Mouse (Mus musculus) macrophage (primary cell): ENCODE measurements around the gene Cul1. TPM values are rescaled to one million over a fixed set of nuclear protein-coding genes. Genes with fewer than 3 reads are reported as not detected.

ENCODE experiments used
- H3K27ac ChIP-seq: fragments of 350-480 bp; formaldehyde crosslinking; 2 replicates; pipeline ENCODE4 v1.9.0; 2021
- H3K36me3 ChIP-seq: fragments of 350-480 bp; formaldehyde crosslinking; 2 replicates; pipeline ENCODE4 v1.9.0; 2021; ENCODE audit errors: inconsistent target
- H3K4me3 ChIP-seq: fragments of 350-480 bp; formaldehyde crosslinking; 2 replicates; pipeline ENCODE4 v1.9.0; 2021; ENCODE audit errors: inconsistent target
- H3K79me2 ChIP-seq: fragments of 350-480 bp; formaldehyde crosslinking; 2 replicates; pipeline ENCODE4 v1.9.0; 2021; ENCODE audit errors: inconsistent target
- WGBS: methylation state at CpG from one replicate; pipeline ENCODE4 v1.1.7; 2026; ENCODE audit warnings: inconsistent platforms; ENCODE audit not compliant: missing documents; 5-methylcytosine and 5-hydroxymethylcytosine counted together
- polyA plus RNA-seq: library from polyadenylated mRNA; stranded (reverse); fragments of 250-400 nt; gene quantifications from 3 replicates; pipeline ENCODE4 v1.2.4, GENCODE M21; 2018; ENCODE audit warnings: inconsistent platforms

Gene Cul1
- polyA plus RNA-seq, 1 experiment from 2014 or later: 90.7 TPM

DNA sequence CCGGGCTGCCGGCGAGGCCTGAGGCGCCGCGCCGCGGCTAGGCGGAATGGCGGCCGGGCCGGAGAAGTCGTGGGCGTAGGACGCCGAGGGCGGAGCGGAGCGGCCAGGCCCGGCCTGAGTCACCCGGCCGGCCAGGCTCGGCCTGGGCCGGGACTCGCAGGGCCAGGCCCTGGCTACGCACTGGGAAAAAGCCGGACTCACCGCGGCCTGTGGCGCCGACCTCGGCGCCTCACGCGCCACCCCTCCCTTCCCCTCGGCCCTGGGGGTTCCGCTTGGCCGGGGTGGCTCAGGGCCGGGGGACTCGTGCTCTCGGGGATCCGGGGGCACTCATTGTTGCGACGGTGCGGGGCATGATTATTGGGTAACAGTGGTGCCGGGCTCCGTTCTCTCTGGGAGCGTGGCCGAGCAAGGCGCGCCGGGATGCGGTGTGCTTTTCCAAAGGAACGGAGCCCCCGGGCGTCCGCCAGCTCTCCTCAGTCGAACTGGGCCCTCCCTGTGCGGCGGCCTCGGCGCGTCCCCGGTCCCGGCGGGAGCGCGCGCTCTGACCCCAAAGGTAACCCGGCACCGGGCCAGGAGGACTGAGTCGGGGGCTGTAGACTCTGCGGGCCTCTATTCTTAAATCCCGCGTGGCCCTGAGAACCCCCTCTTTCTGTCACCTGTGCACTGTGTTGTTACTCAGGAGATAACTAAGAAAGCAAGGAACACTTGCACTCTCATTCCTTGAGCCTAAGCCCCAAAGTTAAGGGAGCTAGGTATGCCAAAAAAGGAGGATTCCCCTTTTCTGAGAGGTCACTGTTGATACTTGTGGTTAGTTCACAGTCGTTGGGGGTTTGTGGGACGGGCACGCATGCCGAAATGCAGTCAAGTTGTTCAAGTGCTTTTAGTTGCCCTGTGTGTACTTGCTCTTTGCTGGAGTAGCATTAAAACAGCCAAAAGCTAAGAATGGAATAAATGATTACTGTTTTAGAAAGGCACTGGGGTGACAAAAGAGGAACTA is 1.7 kb downstream of the Cul1 start:
- WGBS: under 1% methylated on average over 79 of the region's 79 CpGs
- peaks cover 49% of the 10 kb centered on the region for H3K79me2 ChIP-seq

DNA sequence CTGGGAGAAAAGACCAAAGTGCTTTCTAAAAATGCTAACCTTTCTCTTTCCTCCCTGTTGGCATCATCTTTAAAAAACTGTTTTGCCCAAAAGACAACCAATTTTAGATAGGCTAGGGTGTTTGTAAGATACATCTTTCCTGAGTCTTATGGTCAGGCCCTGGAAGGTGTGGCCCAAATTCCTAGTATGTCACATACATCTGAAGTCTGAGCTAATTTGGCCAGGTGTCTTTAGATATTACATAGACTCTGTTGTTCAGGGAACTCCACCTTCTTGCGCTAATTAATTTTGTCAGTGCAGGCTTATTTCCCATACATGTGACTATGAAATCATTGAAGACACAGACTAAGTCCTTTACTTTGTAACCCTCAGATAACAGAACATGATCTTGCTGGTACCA is 2.6 kb downstream of the Cul1 start:
- H3K4me3 ChIP-seq: peak overlapping the region; percentile 66
- H3K36me3 ChIP-seq: no peaks in the 10 kb centered on the region
- WGBS: 88% methylated on average over 1 of the region's 1 CpGs
- H3K79me2 ChIP-seq: peaks cover 59% of the 10 kb centered on the region
- H3K27ac ChIP-seq: peak overlapping the region; percentile 73

More for the DNA sequence above, 1.7 kb downstream of the Cul1 start:
- Histone ChIP-seq H3K4me3 (peak overlapping the region; percentile 66), H3K27ac (peak overlapping the region; percentile 73), H3K36me3 (no peaks in the 10 kb centered on the region)

DNA sequence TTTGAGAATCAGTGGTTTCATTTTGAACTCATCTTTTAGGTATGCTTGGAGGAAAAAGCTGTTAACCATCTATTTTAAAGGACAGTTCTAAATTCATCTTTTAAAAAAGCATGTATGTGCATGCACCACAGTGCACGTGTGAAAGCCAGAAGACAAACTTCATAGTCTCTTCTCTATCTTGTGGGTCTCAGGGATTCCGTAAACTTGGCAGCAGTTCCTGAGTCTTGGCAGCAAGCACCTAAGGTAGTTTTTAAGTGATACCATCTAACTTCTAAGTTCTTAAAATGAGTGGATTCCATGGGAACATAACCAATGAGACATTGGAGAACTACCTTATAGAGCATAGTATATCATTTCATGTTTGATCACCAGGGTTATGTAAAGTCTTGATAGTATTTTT is 3.7 kb downstream of the Cul1 start:
- Histone ChIP-seq H3K4me3 (no peak overlapping the region), H3K27ac (no peak overlapping the region), H3K36me3 (no peaks in the 10 kb centered on the region), H3K79me2 (peaks cover 69% of the 10 kb centered on the region)
- 95% methylated on average over 2 of the region's 2 CpGs for WGBS

DNA sequence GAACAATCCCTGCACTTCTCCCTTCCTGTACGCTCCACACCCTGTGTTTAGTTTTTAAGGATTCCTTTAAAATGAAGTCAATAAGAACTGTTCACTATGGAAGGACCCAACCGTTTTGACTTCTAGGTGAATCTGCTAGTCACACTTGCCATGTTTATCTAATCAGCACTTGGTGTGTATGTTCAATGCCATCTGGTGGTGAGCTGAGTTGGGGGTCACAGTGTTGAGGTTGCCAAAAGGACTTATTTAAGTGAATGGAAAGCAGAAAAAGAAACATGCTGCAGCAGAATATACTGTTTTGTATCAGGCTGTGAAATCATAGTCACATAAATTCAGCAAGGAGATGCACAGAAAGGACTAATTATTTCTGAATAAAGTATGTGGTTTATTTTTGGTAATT is 12.2 kb downstream of the Cul1 start:
- Histone ChIP-seq H3K4me3 (no peak overlapping the region), H3K36me3 (no peaks in the 10 kb centered on the region), H3K79me2 (peaks cover 100% of the 10 kb centered on the region), H3K27ac (no peak overlapping the region)
- WGBS: 67% methylated on average over 2 of the region's 2 CpGs

DNA sequence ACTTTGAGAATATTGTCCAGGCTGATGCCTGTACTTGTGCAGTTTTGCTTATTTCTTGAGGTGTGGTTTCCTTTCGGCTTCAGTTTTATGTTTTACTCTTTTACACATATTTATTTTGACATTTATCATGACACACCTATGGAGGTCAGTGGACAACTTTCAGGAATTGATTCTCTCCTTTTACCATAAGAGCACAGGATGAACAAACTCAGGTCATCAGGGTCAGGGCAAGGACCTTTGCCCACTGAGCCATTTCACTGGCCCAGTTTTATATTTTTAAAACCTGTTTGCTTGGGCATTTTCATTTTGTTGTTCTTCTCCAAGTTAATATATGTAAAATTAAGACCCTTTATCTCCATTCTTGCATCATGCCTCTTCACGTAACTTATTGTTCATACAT is 13.3 kb downstream of the Cul1 start:
- H3K27ac ChIP-seq: no peak overlapping the region

DNA sequence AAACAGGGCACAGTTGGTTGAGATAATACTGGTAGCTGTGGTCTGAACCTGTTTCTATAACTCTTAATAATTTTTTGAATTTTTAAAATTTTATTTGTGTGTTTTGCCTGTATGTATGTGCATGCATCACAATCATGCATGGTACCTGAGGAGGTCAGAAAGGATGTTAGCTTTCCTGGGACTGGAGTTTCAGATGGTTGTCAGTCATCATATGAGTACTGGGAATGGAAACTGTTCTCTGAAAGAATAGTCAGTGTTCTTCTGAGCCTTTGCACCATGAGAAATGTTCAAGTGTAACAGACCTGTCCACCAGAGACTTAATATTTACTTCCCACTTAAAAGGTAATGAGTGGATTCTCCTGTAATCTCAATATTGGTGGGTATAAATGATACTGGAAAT is 13.9 kb downstream of the Cul1 start:
- Histone ChIP-seq H3K4me3 (no peak overlapping the region), H3K79me2 (peaks cover 100% of the 10 kb centered on the region), H3K36me3 (no peaks in the 10 kb centered on the region), H3K27ac (no peak overlapping the region)

More for the DNA sequence above, 13.3 kb downstream of the Cul1 start:
- Histone ChIP-seq H3K79me2 (peaks cover 100% of the 10 kb centered on the region), H3K36me3 (no peaks in the 10 kb centered on the region), H3K4me3 (no peak overlapping the region)
- 100% methylated on average over 2 of the region's 2 CpGs for WGBS

DNA sequence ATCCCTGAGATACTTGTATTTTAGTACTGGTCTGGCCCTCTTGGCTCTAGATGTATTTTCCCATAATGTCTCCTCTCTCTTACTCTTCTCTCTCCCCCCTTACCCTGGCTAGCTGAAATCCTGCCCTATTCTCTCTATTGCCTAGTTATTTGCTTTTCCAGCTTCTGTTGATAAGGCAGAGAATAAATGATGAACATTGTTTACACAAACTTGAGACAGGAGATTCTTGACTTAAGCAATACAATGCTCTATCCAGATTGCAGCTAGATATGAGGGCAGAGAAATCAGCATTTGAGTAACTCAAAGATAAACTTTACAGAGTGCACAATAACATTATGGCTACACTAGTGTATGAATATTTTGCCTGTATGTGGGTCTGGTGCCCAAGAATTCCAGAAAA is 16.6 kb downstream of the Cul1 start:
- Histone ChIP-seq H3K27ac (no peak overlapping the region), H3K79me2 (peaks cover 100% of the 10 kb centered on the region), H3K4me3 (no peak overlapping the region), H3K36me3 (no peaks in the 10 kb centered on the region)

DNA sequence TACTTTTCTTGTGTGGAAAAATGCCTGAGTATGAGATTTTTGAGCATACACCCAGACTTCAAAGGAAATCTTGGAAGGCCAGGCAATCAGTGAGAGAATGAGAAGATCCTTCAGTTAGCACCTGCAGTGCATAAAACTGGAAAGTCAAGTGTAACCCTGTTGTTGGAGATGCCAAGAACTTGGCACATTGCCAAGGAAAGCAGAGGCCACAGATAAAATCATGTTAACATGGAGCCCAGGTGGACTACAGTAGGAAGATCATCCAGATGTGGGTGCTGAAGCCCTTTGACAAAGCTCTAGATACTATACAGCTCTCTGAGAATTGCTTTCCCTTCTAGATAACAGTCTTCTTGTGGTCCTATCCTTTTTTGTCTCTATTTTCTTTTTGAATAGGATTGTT is 19.2 kb downstream of the Cul1 start:
- H3K27ac ChIP-seq: no peak overlapping the region
- peaks cover 100% of the 10 kb centered on the region for H3K79me2 ChIP-seq
- H3K36me3 ChIP-seq: no peaks in the 10 kb centered on the region
- H3K4me3 ChIP-seq: no peak overlapping the region

DNA sequence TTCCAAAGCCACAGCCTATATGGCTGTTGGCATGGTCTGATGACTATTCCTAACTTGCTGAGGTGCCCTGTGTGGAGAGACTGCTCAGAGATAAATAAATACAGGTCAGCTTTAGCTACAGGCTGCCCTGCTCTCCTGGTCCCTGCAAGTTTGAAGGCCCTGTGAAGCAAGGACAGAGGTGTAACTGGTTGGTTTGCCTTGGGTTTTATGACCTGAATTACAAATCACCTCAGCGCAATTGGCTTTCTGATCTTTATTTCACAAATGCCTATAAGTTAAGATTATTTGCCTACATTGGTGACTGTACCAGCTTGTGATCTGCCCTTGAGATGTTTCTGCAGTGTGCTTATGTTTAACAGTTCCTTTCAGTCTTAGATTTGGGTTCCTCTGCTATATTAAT is 28.8 kb downstream of the Cul1 start:
- no peak overlapping the region for H3K4me3 ChIP-seq
- no peaks in the 10 kb centered on the region for H3K36me3 ChIP-seq
- no peak overlapping the region for H3K27ac ChIP-seq
- WGBS: 100% methylated on average over 1 of the region's 1 CpGs
- peaks cover 100% of the 10 kb centered on the region for H3K79me2 ChIP-seq

DNA sequence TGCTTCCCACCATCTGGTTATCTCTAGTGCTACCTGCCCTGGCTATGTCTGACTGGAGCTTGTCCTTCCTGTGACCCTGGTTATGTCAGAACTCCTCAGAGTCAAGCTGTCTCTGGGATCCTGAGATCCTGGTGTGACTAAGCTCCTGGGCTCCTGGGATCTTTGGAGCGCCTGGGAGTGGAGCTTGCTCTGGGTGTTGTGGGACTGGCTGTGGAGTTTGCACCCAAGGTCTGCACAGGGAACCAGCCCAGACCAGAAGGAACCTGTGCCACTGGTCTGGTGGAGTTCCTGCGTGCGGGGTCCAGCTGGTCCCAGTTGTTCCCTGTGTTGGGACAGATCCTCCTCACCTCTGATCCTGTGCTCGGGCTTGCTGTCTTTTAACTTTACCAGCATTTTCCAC is 41.4 kb downstream of the Cul1 start:
- H3K27ac ChIP-seq: no peak overlapping the region
- WGBS: 97% methylated on average over 4 of the region's 4 CpGs
- H3K36me3 ChIP-seq: no peaks in the 10 kb centered on the region
- peaks cover 56% of the 10 kb centered on the region; the same call in 1 of the 2 replicates for H3K79me2 ChIP-seq
- H3K4me3 ChIP-seq: no peak overlapping the region

DNA sequence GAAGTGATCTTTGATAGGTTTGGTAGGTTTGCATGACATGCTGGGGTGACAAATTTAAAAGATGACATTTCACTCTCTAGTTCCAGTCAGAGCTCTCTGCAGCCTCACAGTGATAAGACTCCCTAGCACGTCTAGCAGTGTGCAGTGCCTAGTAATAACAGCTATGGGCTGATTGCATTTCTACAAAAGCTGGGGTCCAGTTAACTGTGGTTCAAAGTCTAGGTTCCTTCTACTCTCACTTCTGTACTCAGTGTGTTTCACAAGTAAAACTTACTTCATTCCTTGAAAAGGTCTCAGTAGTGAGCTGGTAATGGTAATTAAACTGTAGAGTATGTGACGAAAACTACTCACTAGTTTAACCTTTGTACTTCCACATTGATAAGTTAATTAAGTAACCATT is 66.8 kb downstream of the Cul1 start:
- H3K36me3 ChIP-seq: peaks cover 93% of the 10 kb centered on the region
- no peak overlapping the region for H3K4me3 ChIP-seq
- H3K27ac ChIP-seq: no peak overlapping the region
- H3K79me2 ChIP-seq: no peaks in the 10 kb centered on the region
- WGBS: 96% methylated on average over 2 of the region's 2 CpGs

DNA sequence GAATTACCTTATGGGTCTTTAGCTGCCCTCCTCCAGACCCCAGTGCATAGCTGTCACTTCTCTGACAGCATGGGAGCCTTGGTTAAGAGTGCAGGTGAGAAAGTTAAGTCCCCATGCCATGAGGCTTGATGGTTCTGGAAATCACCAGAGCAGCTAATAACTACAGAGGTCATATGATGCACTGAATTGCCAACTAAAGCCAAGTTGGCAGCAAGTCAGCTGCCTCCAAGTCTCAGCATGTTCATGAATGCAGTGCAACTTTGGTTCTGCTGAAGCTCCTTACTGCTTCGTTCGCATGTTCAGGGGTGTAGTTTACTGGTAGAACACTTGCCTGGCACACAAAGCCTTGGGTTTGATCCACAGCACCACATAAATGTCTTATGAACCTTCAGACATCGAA is 69.2 kb downstream of the Cul1 start:
- no peak overlapping the region for H3K4me3 ChIP-seq
- H3K79me2 ChIP-seq: no peaks in the 10 kb centered on the region
- WGBS: 95% methylated on average over 3 of the region's 3 CpGs
- no peak overlapping the region for H3K27ac ChIP-seq
- H3K36me3 ChIP-seq: peaks cover 88% of the 10 kb centered on the region

DNA sequence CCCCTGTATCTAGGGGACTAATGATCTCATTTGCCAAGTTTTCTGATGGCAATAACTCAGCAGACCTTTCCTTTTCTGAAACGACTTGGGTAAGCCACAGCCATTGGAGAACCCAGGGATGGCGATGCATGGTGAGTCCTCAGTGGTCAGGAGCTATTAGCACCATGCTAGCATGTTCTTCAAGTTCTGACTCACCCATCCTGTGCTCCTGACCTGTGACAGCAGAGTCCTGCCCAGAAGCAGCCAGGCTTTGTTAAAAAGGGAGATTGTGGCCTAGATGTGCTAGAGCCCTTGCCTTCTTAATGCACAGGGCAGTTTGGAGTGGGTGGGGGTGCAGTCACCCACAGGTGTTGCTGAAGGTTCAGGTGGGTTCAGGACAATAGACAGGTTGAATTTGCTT is 71.8 kb downstream of the Cul1 start:
- no peaks in the 10 kb centered on the region for H3K79me2 ChIP-seq
- no peak overlapping the region for H3K27ac ChIP-seq
- peaks cover 62% of the 10 kb centered on the region for H3K36me3 ChIP-seq
- 83% methylated on average over 2 of the region's 2 CpGs for WGBS
- H3K4me3 ChIP-seq: no peak overlapping the region

DNA sequence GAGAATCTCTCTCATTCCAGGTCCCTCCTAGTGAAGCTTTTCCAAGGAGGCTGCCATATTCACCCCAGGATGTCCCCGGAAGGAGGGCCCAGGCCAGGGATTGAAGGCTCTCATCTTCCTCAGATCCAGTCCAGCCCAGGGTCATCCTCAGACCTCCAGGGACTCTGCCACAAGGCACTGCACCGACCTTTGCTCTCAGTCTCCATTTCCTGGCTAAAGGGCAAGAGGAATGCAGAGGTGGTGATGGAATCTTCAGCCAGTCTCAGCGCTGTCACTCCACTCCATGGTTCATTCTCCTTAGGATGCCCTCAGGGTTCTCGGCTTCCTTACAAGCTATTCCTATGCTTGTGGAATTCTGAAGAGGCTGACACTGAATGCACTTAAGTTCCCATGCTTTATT is 73.2 kb downstream of the Cul1 start:
- peaks cover 53% of the 10 kb centered on the region for H3K36me3 ChIP-seq
- 96% methylated on average over 4 of the region's 4 CpGs for WGBS
- H3K79me2 ChIP-seq: no peaks in the 10 kb centered on the region
- no peak overlapping the region for H3K27ac ChIP-seq
- H3K4me3 ChIP-seq: no peak overlapping the region

DNA sequence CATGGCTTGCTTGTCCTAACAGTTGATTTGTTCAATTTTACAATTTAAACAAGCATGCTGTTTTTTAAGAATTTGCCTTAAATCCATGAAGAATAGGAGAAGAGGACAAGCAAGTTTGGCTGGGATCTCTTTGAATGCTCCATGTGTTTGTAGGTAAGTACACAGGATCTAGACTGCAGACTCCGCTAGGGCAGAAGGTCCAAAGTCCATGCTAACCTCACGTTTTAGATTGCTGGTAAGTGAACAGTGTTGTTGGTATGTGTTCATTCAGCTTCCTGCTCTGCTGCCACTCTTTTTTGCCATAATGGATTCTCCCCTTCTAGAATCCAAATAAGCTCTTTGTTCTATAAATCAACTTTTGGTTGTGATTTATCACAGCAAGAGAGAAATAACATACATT is 73.9 kb downstream of the Cul1 start:
- WGBS: 89% methylated on average over 2 of the region's 2 CpGs
- H3K36me3 ChIP-seq: peaks cover 47% of the 10 kb centered on the region
- no peak overlapping the region for H3K4me3 ChIP-seq
- H3K27ac ChIP-seq: no peak overlapping the region
- no peaks in the 10 kb centered on the region for H3K79me2 ChIP-seq

DNA sequence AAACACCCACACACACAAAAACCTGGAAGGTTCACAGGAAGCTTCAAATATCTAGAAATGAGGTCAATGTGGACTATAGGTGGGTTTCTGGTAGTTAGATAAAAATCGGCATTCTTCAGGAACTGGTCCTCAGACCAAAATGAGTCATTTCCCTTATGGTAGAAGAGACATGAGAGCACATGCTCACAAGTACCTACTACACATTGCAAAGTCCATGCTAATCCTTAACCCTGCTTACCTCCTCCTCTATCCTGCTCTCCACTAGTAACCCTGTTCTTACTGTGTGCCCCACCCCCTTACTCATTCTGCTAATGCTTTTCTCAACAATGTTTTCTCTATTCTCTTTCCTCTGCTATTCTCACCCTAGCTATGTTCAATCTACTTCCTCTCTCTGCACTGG is 74.5 kb downstream of the Cul1 start:
- H3K79me2 ChIP-seq: no peaks in the 10 kb centered on the region
- H3K4me3 ChIP-seq: no peak overlapping the region
- peaks cover 42% of the 10 kb centered on the region for H3K36me3 ChIP-seq
- H3K27ac ChIP-seq: no peak overlapping the region
- 0% methylated on average over 1 of the region's 1 CpGs for WGBS
